Mouse (Mus musculus) heart, embryonic 11.5 days (tissue): ENCODE measurements around the gene Platr17. TPM values are rescaled to one million over a fixed set of nuclear protein-coding genes. Genes with fewer than 3 reads are reported as not detected.
"Not testable (repeated sequence)": the region's sequence is repeated elsewhere in the genome, so short reads cannot be mapped to it uniquely, and the experiment has no call there.

Source experiments
- ATAC-seq: fragments of 200-750 bp; cut with Nextera tagmentation; replicated peaks from 2 replicates; pipeline ENCODE4 v1.8.0; 2017; ENCODE audit warnings: moderate library complexity; ENCODE audit not compliant: insufficient number of reproducible peaks, low FRiP score, low TSS enrichment
- H3K27ac ChIP-seq: fragments of 300-500 bp; sonication (generic); 2 replicates; pipeline ENCODE4 v1.5.1; 2014; ENCODE audit warnings: mild to moderate bottlenecking, low read depth, low read length
- H3K27me3 ChIP-seq: fragments of 300-500 bp; sonication (generic); 2 replicates; pipeline ENCODE4 v1.6.1; 2014; ENCODE audit warnings: mild to moderate bottlenecking, low read length, mixed read lengths; ENCODE audit not compliant: control insufficient read depth, insufficient read depth
- H3K36me3 ChIP-seq: fragments of 300-500 bp; sonication (generic); 2 replicates; pipeline ENCODE4 v1.6.1; 2014; ENCODE audit warnings: mild to moderate bottlenecking, low read length, moderate library complexity, mixed read lengths; ENCODE audit not compliant: control insufficient read depth, insufficient read depth
- H3K4me1 ChIP-seq: fragments of 300-500 bp; sonication (generic); 2 replicates; pipeline ENCODE4 v1.6.1; 2014; ENCODE audit warnings: low read length; ENCODE audit not compliant: control insufficient read depth, insufficient read depth
- H3K4me2 ChIP-seq: fragments of 300-500 bp; sonication (generic); 2 replicates; pipeline ENCODE4 v1.6.1; 2014; ENCODE audit warnings: mild to moderate bottlenecking, moderate library complexity
- H3K4me3 ChIP-seq: fragments of 300-500 bp; sonication (generic); 2 replicates; pipeline ENCODE4 v1.5.1; 2014; ENCODE audit warnings: low read depth, low read length
- H3K9ac ChIP-seq: fragments of 300-500 bp; sonication (generic); 2 replicates; pipeline ENCODE4 v1.6.1; 2014; ENCODE audit warnings: mild to moderate bottlenecking, low read depth, low read length, moderate library complexity
- H3K9me3 ChIP-seq: fragments of 300-500 bp; sonication (generic); replicated peaks from 2 replicates; pipeline ENCODE4 v1.6.1; 2016; ENCODE audit warnings: low read length; ENCODE audit not compliant: control insufficient read depth
- WGBS: fragments of 180-500 bp; shearing (Covaris S2); extraction: QIAGEN DNeasy Blood & Tissue Kit; methylation state at CpG from one replicate; pipeline ENCODE4 v1.1.7; 2014; ENCODE audit not compliant: insufficient replicate concordance; 5-methylcytosine and 5-hydroxymethylcytosine counted together
- polyA plus RNA-seq: library from polyadenylated mRNA; unstranded; fragments of >200 nt; fragmentation: Nextera tagmentation; extraction: Ambion mirVana; gene quantifications from 2 replicates; pipeline ENCODE4 v1.2.1, GENCODE M21; 2014

Gene Platr17
- polyA plus RNA-seq, 1 experiment from 2014 or later, result not detected

GRCm38 (mm10) chr17:33951021-33951946 is 46.3 kb downstream of the Platr17 start, which contains the start of gene B3galt4:
B3galt4 (minus strand) TSS chr17:33951488.
- H3K4me2 ChIP-seq, result peak within 1 kb of the TSS; percentile 96
- H3K4me3 ChIP-seq, result peak within 1 kb of the TSS; percentile 53
- H3K36me3 ChIP-seq, result peaks cover 20% of the 10 kb centered on the region
- H3K27me3 ChIP-seq, result no peaks in the 10 kb centered on the region
- under 1% methylated on average over 45 of the region's 45 CpGs for WGBS
- H3K27ac ChIP-seq, result peak within 1 kb of the TSS; percentile 88
- no peaks in the 10 kb centered on the region for H3K9me3 ChIP-seq
- ATAC-seq, result peak; percentile 69
- peaks cover 39% of the 10 kb centered on the region for H3K4me1 ChIP-seq
- H3K9ac ChIP-seq, result peak within 1 kb of the TSS; percentile 77

- H3K27ac ChIP-seq, result peak overlapping the region; percentile 88; the same call in 1 of the 2 replicates
- WGBS, result 73% methylated on average over 13 of the region's 13 CpGs
- not testable (repeated sequence) for H3K27me3 ChIP-seq, ATAC-seq, H3K9me3 ChIP-seq, H3K9ac ChIP-seq
- H3K4me2 ChIP-seq, result peak overlapping the region; percentile 96
- H3K4me1 ChIP-seq, result peaks cover 45% of the 10 kb centered on the region
- H3K36me3 ChIP-seq, result peaks cover 19% of the 10 kb centered on the region
- peak overlapping the region; percentile 53 for H3K4me3 ChIP-seq
Observed at GRCm38 (mm10) chr17:33952015-33952414, 47.1 kb downstream of the Platr17 start.

GRCm38 (mm10) chr17:33952879-33953278 is 47.9 kb downstream of the Platr17 start:
- Histone ChIP-seq H3K4me3 (0 out of 2 replicates have a peak overlapping the region, but pooled peaks have one; percentile 12), H3K4me1 (peaks cover 45% of the 10 kb centered on the region), H3K9me3 (no peaks in the 10 kb centered on the region), H3K4me2 (peak overlapping the region; percentile 96), H3K9ac (0 out of 2 replicates have a peak overlapping the region, but pooled peaks have one; percentile 34), H3K36me3 (peaks cover 19% of the 10 kb centered on the region), H3K27me3 (no peaks in the 10 kb centered on the region), H3K27ac (no peak overlapping the region)
- WGBS, result 83% methylated on average over 4 of the region's 4 CpGs
- no peak for ATAC-seq

GRCm38 (mm10) chr17:33953310-33953709 is 48.4 kb downstream of the Platr17 start:
- Histone ChIP-seq H3K9ac (0 out of 2 replicates have a peak overlapping the region, but pooled peaks have one; percentile 34), H3K36me3 (peaks cover 19% of the 10 kb centered on the region), H3K27ac (no peak overlapping the region), H3K4me2 (peak overlapping the region; percentile 96), H3K9me3 (no peaks in the 10 kb centered on the region), H3K27me3 (no peaks in the 10 kb centered on the region), H3K4me3 (0 out of 2 replicates have a peak overlapping the region, but pooled peaks have one; percentile 12), H3K4me1 (peaks cover 45% of the 10 kb centered on the region)
- ATAC-seq, result no peak
- 78% methylated on average over 3 of the region's 3 CpGs for WGBS

- ATAC-seq, result no peak
- Histone ChIP-seq H3K9ac (peak overlapping the region; percentile 85), H3K27me3 (no peaks in the 10 kb centered on the region), H3K9me3 (no peaks in the 10 kb centered on the region), H3K36me3 (peaks cover 19% of the 10 kb centered on the region), H3K27ac (0 out of 2 replicates have a peak overlapping the region, but pooled peaks have one; percentile 46), H3K4me1 (peaks cover 45% of the 10 kb centered on the region), H3K4me3 (peak overlapping the region; percentile 70), H3K4me2 (peak overlapping the region; percentile 96)
- 33% methylated on average over 5 of the region's 5 CpGs for WGBS
Observed at GRCm38 (mm10) chr17:33953961-33954565, 49.1 kb downstream of the Platr17 start.

- H3K36me3 ChIP-seq, result peaks cover 17% of the 10 kb centered on the region
- H3K27ac ChIP-seq, result peak overlapping the region; percentile 86
- peaks cover 45% of the 10 kb centered on the region for H3K4me1 ChIP-seq
- under 1% methylated on average over 33 of the region's 33 CpGs for WGBS
- peak; percentile 14; the same call in 1 of the 2 replicates for ATAC-seq
- no peaks in the 10 kb centered on the region for H3K27me3 ChIP-seq
- H3K9me3 ChIP-seq, result no peaks in the 10 kb centered on the region
- H3K9ac ChIP-seq, result peak overlapping the region; percentile 85
- H3K4me2 ChIP-seq, result peak overlapping the region; percentile 96
- peak overlapping the region; percentile 70 for H3K4me3 ChIP-seq
Observed at GRCm38 (mm10) chr17:33954646-33955554, 50.0 kb downstream of the Platr17 start.

- H3K27ac ChIP-seq, result peak within 1 kb of the TSS; percentile 86
- H3K27me3 ChIP-seq, result no peaks in the 10 kb centered on the region
- WGBS, result under 1% methylated on average over 50 of the region's 50 CpGs
- peak within 1 kb of the TSS; percentile 96 for H3K4me2 ChIP-seq
- peak within 1 kb of the TSS; percentile 85 for H3K9ac ChIP-seq
- H3K4me1 ChIP-seq, result peaks cover 38% of the 10 kb centered on the region
- H3K9me3 ChIP-seq, result no peaks in the 10 kb centered on the region
- peak; percentile 85 for ATAC-seq
- peaks cover 17% of the 10 kb centered on the region for H3K36me3 ChIP-seq
- H3K4me3 ChIP-seq, result peak within 1 kb of the TSS; percentile 70
Observed at GRCm38 (mm10) chr17:33955555-33956214, 50.8 kb downstream of the Platr17 start, which contains the start of the genes Vps52 and Rps18. Vps52 (plus strand) TSS chr17:33955812. Rps18 (minus strand) TSS chr17:33956001.
